Mouse (Mus musculus): ENCODE results near the gene Cd59a. TPM values are rescaled to one million over a fixed set of nuclear protein-coding genes. Genes with fewer than 3 reads are reported as not detected.
A peak's percentile ranks its signal among the peaks of the same experiment; 100 is the strongest.

The Cd59a gene
- total RNA-seq, 1 experiment: 6.4 TPM

DNA sequence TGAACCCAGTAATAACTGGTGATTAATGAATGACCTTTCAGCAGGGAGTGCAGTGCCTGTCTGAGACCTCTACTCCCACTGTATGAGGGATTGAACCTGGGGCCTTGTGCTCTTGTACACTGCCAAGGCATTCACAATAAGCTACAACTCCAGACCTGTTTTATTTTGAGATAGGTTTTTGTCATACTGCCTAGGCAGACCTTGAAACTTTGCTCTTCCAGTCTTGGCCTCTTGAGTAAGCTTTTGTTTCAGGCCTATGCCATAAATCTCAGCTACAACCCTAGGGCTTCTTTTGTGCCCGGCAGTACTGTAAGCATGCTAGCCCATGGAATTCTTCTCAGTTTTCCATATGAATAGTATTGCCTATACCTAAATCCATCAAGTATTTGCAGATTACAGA, 23.5 kb downstream of the Cd59a start:
- Histone ChIP-seq H3K9ac (ENCODE audit: insufficient read depth, low read depth, low read length, poor library complexity, severe bottlenecking) (no peak overlapping the region), H3K4me3 (ENCODE audit: insufficient read depth in 1 of 2, low read depth in 1 of 2, low read length in 2 of 2, poor library complexity in 1 of 2, severe bottlenecking in 1 of 2) (no peak overlapping the region), H3K9me3 (ENCODE audit: control insufficient read depth, insufficient read depth, low read depth, low read length) (no peaks in the 10 kb centered on the region), H3K4me1 (ENCODE audit: control insufficient read depth in 2 of 2, insufficient read depth in 2 of 2, low read length in 2 of 2, poor library complexity in 1 of 2) (peaks cover 2 to 7% of the 10 kb centered on the region in 2 experiments; a peak in 2 of 4 replicates), H3K36me3 (ENCODE audit: control insufficient read depth, insufficient read depth, low read length, poor library complexity, severe bottlenecking) (no peaks in the 10 kb centered on the region), H3K27ac (ENCODE audit: insufficient read depth, low read depth, low read length, poor library complexity, severe bottlenecking) (no peak overlapping the region)
- TF ChIP-seq HCFC1 (IDR thresholded peaks at IDR 0.05; ENCODE audit: borderline replicate concordance, insufficient read depth, low read length) (no peak), CHD2 (IDR thresholded peaks at IDR 0.05; ENCODE audit: low read depth, low read length) (no peak), ZC3H11A (IDR thresholded peaks at IDR 0.05; ENCODE audit: borderline replicate concordance, low read depth, low read length) (no peak), MAFK (IDR thresholded peaks at IDR 0.05; ENCODE audit: insufficient read depth, low read depth, low read length) (no peak), ZNF384 (IDR thresholded peaks at IDR 0.05; ENCODE audit: low read depth, low read length) (no peak)
- in situ Hi-C loops (cut with MboI; ENCODE audit: low sequenced_read_pairs in 2 of 2, unreplicated experiment in 2 of 2): no loop called here
- DNase-seq (ENCODE audit: low read depth, low spot score): no peak

DNA sequence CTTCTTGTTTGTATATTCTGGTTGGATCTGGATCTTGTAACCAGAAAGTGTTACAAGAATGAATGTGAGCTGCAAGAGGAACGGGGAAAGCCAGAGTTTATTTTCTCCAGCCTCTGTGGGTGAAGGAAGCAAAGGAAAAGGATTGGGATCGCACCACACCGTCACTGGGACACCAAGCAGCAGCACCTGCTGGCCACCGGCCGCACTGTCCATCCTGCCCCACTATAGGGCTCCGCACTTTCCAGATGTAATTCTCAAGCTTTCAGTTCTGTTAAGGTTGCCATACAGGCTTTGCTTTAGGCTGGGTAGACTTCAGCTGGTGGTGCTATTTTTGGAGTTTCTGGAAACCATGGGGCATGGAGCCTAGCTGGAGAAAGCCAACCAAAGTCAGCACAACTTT, 24.7 kb downstream of the Cd59a start:
- no peak for DNase-seq (ENCODE audit: low read depth, low spot score)
- H3K4me3 ChIP-seq (ENCODE audit: insufficient read depth in 1 of 2, low read depth in 1 of 2, low read length in 2 of 2, poor library complexity in 1 of 2, severe bottlenecking in 1 of 2): no peak overlapping the region
- in situ Hi-C loops (cut with MboI; ENCODE audit: low sequenced_read_pairs in 2 of 2, unreplicated experiment in 2 of 2): no loop called here
- H3K27ac ChIP-seq (ENCODE audit: insufficient read depth, low read depth, low read length, poor library complexity, severe bottlenecking): no peak overlapping the region
- peaks cover 2 to 7% of the 10 kb centered on the region in 2 experiments; a peak in 2 of 4 replicates for H3K4me1 ChIP-seq (ENCODE audit: control insufficient read depth in 2 of 2, insufficient read depth in 2 of 2, low read length in 2 of 2, poor library complexity in 1 of 2)
- H3K9me3 ChIP-seq (ENCODE audit: control insufficient read depth, insufficient read depth, low read depth, low read length): no peaks in the 10 kb centered on the region
- no peaks in the 10 kb centered on the region for H3K36me3 ChIP-seq (ENCODE audit: control insufficient read depth, insufficient read depth, low read length, poor library complexity, severe bottlenecking)
- TF ChIP-seq HCFC1 (IDR thresholded peaks at IDR 0.05; ENCODE audit: borderline replicate concordance, insufficient read depth, low read length) (no peak), ZNF384 (IDR thresholded peaks at IDR 0.05; ENCODE audit: low read depth, low read length) (no peak), CHD2 (IDR thresholded peaks at IDR 0.05; ENCODE audit: low read depth, low read length) (no peak), ZC3H11A (IDR thresholded peaks at IDR 0.05; ENCODE audit: borderline replicate concordance, low read depth, low read length) (no peak), MAFK (IDR thresholded peaks at IDR 0.05; ENCODE audit: insufficient read depth, low read depth, low read length) (no peak)
- H3K9ac ChIP-seq (ENCODE audit: insufficient read depth, low read depth, low read length, poor library complexity, severe bottlenecking): no peak overlapping the region

DNA sequence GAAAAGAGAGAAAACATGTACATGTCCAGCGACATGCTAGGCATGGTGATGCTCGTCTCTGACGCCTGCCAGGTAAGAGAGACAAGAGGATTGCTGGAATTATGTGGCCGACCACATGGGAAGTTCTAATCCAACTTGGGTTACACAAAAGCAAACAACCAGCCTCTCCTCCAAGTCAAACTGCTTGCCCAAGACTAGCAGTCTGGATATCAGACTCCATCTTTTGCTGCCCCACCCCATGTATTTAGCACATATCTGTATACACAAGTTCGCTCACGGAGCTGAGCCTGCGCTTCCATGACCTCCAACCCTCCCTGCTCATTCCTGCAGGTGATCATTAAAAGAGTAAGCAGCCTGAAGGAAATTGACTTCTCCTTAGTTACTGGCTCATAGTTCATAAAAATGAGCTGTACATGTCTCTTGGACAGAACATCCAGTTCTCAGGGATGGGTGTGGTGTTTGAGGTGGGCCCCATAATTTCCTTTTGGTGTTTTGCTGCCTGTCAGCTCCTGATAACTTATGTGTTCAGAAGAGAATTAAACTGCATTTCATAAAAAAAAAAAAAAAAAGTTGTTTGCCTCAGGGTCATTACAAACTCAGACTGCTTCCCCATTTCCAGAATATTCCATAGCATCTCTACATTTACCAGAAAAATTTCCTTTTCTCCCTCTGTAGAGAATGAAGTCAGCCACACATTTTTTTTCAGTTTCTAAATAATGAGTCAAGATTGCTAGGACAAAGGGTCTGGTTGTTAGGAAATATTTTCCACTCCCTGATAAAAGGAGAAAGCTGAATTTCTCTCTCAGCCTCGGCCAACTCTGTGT, 26.3 kb downstream of the Cd59a start:
- TF ChIP-seq MAFK (IDR thresholded peaks at IDR 0.05; ENCODE audit: insufficient read depth, low read depth, low read length): no peak
- peak; percentile 83; the same call in 1 of the 2 replicates for TF ChIP-seq ZNF384 (IDR thresholded peaks at IDR 0.05; ENCODE audit: low read depth, low read length)
- H3K4me1 ChIP-seq (ENCODE audit: control insufficient read depth in 2 of 2, insufficient read depth in 2 of 2, low read length in 2 of 2, poor library complexity in 1 of 2): peaks cover 2 to 7% of the 10 kb centered on the region in 2 experiments; a peak in 2 of 4 replicates
- H3K4me3 ChIP-seq (ENCODE audit: insufficient read depth in 1 of 2, low read depth in 1 of 2, low read length in 2 of 2, poor library complexity in 1 of 2, severe bottlenecking in 1 of 2): peak overlapping the region in 1 of 2 experiments; percentile 4; a peak in 1 of 4 replicates
- no peak for DNase-seq (ENCODE audit: low read depth, low spot score)
- no peak overlapping the region for H3K9ac ChIP-seq (ENCODE audit: insufficient read depth, low read depth, low read length, poor library complexity, severe bottlenecking)
- no peaks in the 10 kb centered on the region for H3K9me3 ChIP-seq (ENCODE audit: control insufficient read depth, insufficient read depth, low read depth, low read length)
- in situ Hi-C loops (cut with MboI; ENCODE audit: low sequenced_read_pairs in 2 of 2, unreplicated experiment in 2 of 2): no loop called here
- no peaks in the 10 kb centered on the region for H3K36me3 ChIP-seq (ENCODE audit: control insufficient read depth, insufficient read depth, low read length, poor library complexity, severe bottlenecking)
- H3K27ac ChIP-seq (ENCODE audit: insufficient read depth, low read depth, low read length, poor library complexity, severe bottlenecking): no peak overlapping the region

DNA sequence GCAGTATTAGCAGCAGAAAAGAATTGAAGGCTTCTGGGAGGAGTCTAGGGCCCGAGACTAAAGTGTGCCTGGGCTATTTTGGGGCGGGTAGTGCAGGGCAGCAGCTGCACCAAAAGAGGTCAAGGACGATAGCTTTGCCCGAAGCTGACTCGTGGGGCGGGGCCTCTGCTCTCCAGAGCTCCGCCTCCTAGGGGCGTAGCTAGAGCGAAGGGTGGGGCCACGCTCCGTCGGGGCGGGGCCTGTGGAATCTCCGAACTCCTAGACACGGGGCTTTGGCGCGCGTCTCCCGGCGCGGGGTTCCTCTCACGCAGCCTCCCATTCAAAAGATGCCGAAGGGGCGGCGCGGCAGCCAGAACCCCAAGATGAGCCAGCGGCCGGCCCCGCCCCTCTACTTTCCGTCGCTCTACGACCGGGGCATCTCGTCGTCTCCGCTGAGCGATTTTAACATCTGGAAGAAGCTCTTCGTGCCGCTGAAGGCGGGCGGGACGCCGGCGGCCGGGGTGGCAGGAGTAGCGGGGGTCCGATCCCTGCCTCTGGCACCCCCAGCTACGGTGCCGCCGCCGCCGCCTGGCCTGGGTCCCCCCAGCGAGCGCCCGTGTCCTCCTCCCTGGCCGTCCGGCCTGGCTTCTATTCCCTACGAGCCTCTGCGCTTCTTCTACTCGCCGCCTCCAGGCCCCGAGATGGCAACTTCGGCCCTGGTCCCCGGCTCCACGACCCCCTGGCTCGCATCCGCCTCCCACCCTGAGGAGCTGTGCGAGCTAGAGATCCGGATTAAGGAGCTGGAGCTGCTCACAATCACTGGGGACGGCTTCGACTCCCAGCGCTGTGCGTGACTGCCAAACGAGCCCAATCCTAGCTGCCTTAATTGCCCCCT, 27.1 kb downstream of the Cd59a start, which contains the start of gene A930018P22Rik:
A930018P22Rik (plus strand) TSS at position 265 of the 874 bp plus-strand sequence.
- in situ Hi-C loops (cut with MboI; ENCODE audit: low sequenced_read_pairs in 2 of 2, unreplicated experiment in 2 of 2): no loop called here
- peak within 1 kb of the TSS; percentile 69 to 83 for H3K4me3 ChIP-seq (ENCODE audit: insufficient read depth in 1 of 2, low read depth in 1 of 2, low read length in 2 of 2, poor library complexity in 1 of 2, severe bottlenecking in 1 of 2)
- H3K36me3 ChIP-seq (ENCODE audit: control insufficient read depth, insufficient read depth, low read length, poor library complexity, severe bottlenecking): no peaks in the 10 kb centered on the region
- no peak for TF ChIP-seq MAFK (IDR thresholded peaks at IDR 0.05; ENCODE audit: insufficient read depth, low read depth, low read length)
- no peak for TF ChIP-seq ZC3H11A (IDR thresholded peaks at IDR 0.05; ENCODE audit: borderline replicate concordance, low read depth, low read length)
- no peak for TF ChIP-seq CHD2 (IDR thresholded peaks at IDR 0.05; ENCODE audit: low read depth, low read length)
- no peak for TF ChIP-seq ZNF384 (IDR thresholded peaks at IDR 0.05; ENCODE audit: low read depth, low read length)
- TF ChIP-seq HCFC1 (IDR thresholded peaks at IDR 0.05; ENCODE audit: borderline replicate concordance, insufficient read depth, low read length): no peak
- DNase-seq (ENCODE audit: low read depth, low spot score): peak; percentile 93
- H3K9me3 ChIP-seq (ENCODE audit: control insufficient read depth, insufficient read depth, low read depth, low read length): no peaks in the 10 kb centered on the region
- peak within 1 kb of the TSS; percentile 66 for H3K9ac ChIP-seq (ENCODE audit: insufficient read depth, low read depth, low read length, poor library complexity, severe bottlenecking)
- no peak within 1 kb of the TSS for H3K27ac ChIP-seq (ENCODE audit: insufficient read depth, low read depth, low read length, poor library complexity, severe bottlenecking)
- peaks cover 2 to 7% of the 10 kb centered on the region in 2 experiments; a peak in 2 of 4 replicates for H3K4me1 ChIP-seq (ENCODE audit: control insufficient read depth in 2 of 2, insufficient read depth in 2 of 2, low read length in 2 of 2, poor library complexity in 1 of 2)
